ENCODE assay signal across 3 mouse cellular contexts in genomic region chr17:8403932-8404331, GRCm38 (mm10). TPM values are rescaled to one million over a fixed set of nuclear protein-coding genes. Genes with fewer than 3 reads are reported as not detected.
"Had no signal": no experiment of that assay in that cellular context is flagged by ENCODE, and none has a peak within 500 bp of the region (broad histone marks: within the 10 kb centered on the region; RNA-seq: fewer than 3 reads in every experiment).

No protein-coding gene starts in this region.

RNA-seq across cellular contexts. Expression of gene T, which starts 30.3 kb away (rescaled TPM):
- polyA plus RNA-seq: erythroblast, embryonic 14.5 days; gonadal fat pad, adult 2 months; heart, adult 2 months had no signal

RNA-seq across cellular contexts. Expression of gene T2, which starts 48.1 kb away (rescaled TPM):
- polyA plus RNA-seq: erythroblast, embryonic 14.5 days had no signal
